In genomic region chr6:38549840-38550239, GRCm38 (mm10) we compare ENCODE assay signal across 7 mouse cellular contexts. TPM values are rescaled to one million over a fixed set of nuclear protein-coding genes. Genes with fewer than 3 reads are reported as not detected.
DNase-seq lines count a peak whose midpoint lies in the region; ATAC-seq and TF ChIP-seq lines count a peak whose summit lies in the region.
"Not testable (repeated sequence)": the region's sequence is repeated elsewhere in the genome, so short reads cannot be mapped to it uniquely, and the experiment has no call there.

No protein-coding gene starts in this region.

- 65% methylated on average over 6 of the region's 6 CpGs for WGBS in cerebellum, adult 2 months
- WGBS in forebrain, embryonic 12.5 days: 78% methylated on average over 6 of the region's 6 CpGs
- WGBS in heart, embryonic 14.5 days: 81% methylated on average over 6 of the region's 6 CpGs
- 81% methylated on average over 6 of the region's 6 CpGs for WGBS in intestine, embryonic 15.5 days
- WGBS in limb, embryonic 13.5 days: 80% methylated on average over 6 of the region's 6 CpGs
- WGBS in lung, embryonic 15.5 days: 75% methylated on average over 6 of the region's 6 CpGs

- TF ChIP-seq CTCF in cerebellum, adult 2 months (IDR thresholded peaks at IDR 0.05; ENCODE audit: borderline replicate concordance, insufficient read depth, low read depth, low read length): not testable (repeated sequence)

- not testable (repeated sequence) for H3K27ac ChIP-seq in cerebellum, adult 2 months (ENCODE audit: insufficient read depth, low read length)
- H3K27ac ChIP-seq in forebrain, embryonic 12.5 days: 0 out of 2 replicates have a peak overlapping the region, but pooled peaks have one; percentile 99
- peak overlapping the region; percentile 100; a peak in 3 of 4 replicates for H3K27ac ChIP-seq in heart, embryonic 14.5 days (replicated peaks in 1 of 2; ENCODE audit: control insufficient read depth in 1 of 2, insufficient read depth in 1 of 2, low read depth in 2 of 2, low read length in 2 of 2)
- H3K27ac ChIP-seq in intestine, embryonic 15.5 days: peak overlapping the region; percentile 99
- H3K27ac ChIP-seq in limb, embryonic 13.5 days: 0 out of 2 replicates have a peak overlapping the region, but pooled peaks have one; percentile 98
- peak overlapping the region; percentile 98; the same call in 1 of the 2 replicates for H3K27ac ChIP-seq in lung, embryonic 15.5 days

- ATAC-seq in forebrain, embryonic 12.5 days (ENCODE audit: low FRiP score); heart, embryonic 14.5 days (ENCODE audit: insufficient number of reproducible peaks, insufficient read depth, low FRiP score, low read depth); intestine, embryonic 15.5 days; limb, embryonic 13.5 days (ENCODE audit: low FRiP score, low read depth); lung, embryonic 15.5 days (ENCODE audit: borderline replicate concordance, extremely low read depth, low FRiP score, low TSS enrichment): not testable (repeated sequence)

- TF ChIP-seq POLR2A in cerebellum, adult 2 months (IDR thresholded peaks at IDR 0.05; ENCODE audit: borderline replicate concordance, insufficient read depth, low read length); myocyte (IDR thresholded peaks at IDR 0.05; ENCODE audit: insufficient read length, low read depth): not testable (repeated sequence)

- H3K9ac ChIP-seq in forebrain, embryonic 12.5 days: peak overlapping the region; percentile 75
- H3K9ac ChIP-seq in heart, embryonic 14.5 days (ENCODE audit: low read length): peak overlapping the region; percentile 97
- not testable (repeated sequence) for H3K9ac ChIP-seq in intestine, embryonic 15.5 days
- H3K9ac ChIP-seq in limb, embryonic 13.5 days: peak overlapping the region; percentile 86; the same call in 1 of the 2 replicates
- H3K9ac ChIP-seq in lung, embryonic 15.5 days: 0 out of 2 replicates have a peak overlapping the region, but pooled peaks have one; percentile 78

- H3K4me3 ChIP-seq in cerebellum, adult 2 months (replicated peaks; ENCODE audit: insufficient read depth, low read depth, low read length): peak overlapping the region; percentile 31
- not testable (repeated sequence) for H3K4me3 ChIP-seq in forebrain, embryonic 12.5 days (replicated peaks); intestine, embryonic 15.5 days (replicated peaks)
- H3K4me3 ChIP-seq in heart, embryonic 14.5 days (ENCODE audit: control insufficient read depth in 1 of 2, insufficient read depth in 1 of 2, low read depth in 1 of 2, low read length in 2 of 2): peak overlapping the region in 1 of 2 experiments; percentile 81; a peak in 2 of 4 replicates
- peak overlapping the region; percentile 62 for H3K4me3 ChIP-seq in limb, embryonic 13.5 days
- H3K4me3 ChIP-seq in lung, embryonic 15.5 days: peak overlapping the region; percentile 82
- peak overlapping the region; percentile 97 for H3K4me3 ChIP-seq in myocyte

- H3ac ChIP-seq in myocyte (ENCODE audit: control insufficient read depth, insufficient read length): not testable (repeated sequence)

- peaks cover 29% of the 10 kb centered on the region for H3K79me2 ChIP-seq in myocyte (ENCODE audit: control insufficient read depth, insufficient read depth)

- not testable (repeated sequence) for H3K9me3 ChIP-seq in forebrain, embryonic 12.5 days; heart, embryonic 14.5 days (ENCODE audit: control insufficient read depth, low read length); intestine, embryonic 15.5 days; limb, embryonic 13.5 days; lung, embryonic 15.5 days

- not testable (repeated sequence) for H3K36me3 ChIP-seq in forebrain, embryonic 12.5 days (replicated peaks); heart, embryonic 14.5 days (ENCODE audit: control insufficient read depth, insufficient read depth, low read length); intestine, embryonic 15.5 days; limb, embryonic 13.5 days; lung, embryonic 15.5 days; myocyte (ENCODE audit: control insufficient read depth, insufficient read depth)

- not testable (repeated sequence) for H3K27me3 ChIP-seq in cerebellum, adult 2 months (ENCODE audit: control insufficient read depth, insufficient read depth, low read length); forebrain, embryonic 12.5 days; heart, embryonic 14.5 days (ENCODE audit: control insufficient read depth, insufficient read depth, low read length); intestine, embryonic 15.5 days (replicated peaks); limb, embryonic 13.5 days; lung, embryonic 15.5 days; myocyte (ENCODE audit: control insufficient read depth, insufficient read depth, insufficient read length)

- not testable (repeated sequence) for DNase-seq in cerebellum, adult 2 months

- not testable (repeated sequence) for H3K4me1 ChIP-seq in cerebellum, adult 2 months (ENCODE audit: control insufficient read depth, insufficient read depth, low read length); intestine, embryonic 15.5 days (replicated peaks)
- H3K4me1 ChIP-seq in forebrain, embryonic 12.5 days: peaks cover 20% of the 10 kb centered on the region
- H3K4me1 ChIP-seq in heart, embryonic 14.5 days (ENCODE audit: control insufficient read depth in 2 of 2, insufficient read depth in 2 of 2, low read length in 2 of 2): peaks cover 7 to 25% of the 10 kb centered on the region in 2 experiments; a peak in 3 of 4 replicates
- peaks cover 19% of the 10 kb centered on the region for H3K4me1 ChIP-seq in limb, embryonic 13.5 days
- H3K4me1 ChIP-seq in lung, embryonic 15.5 days: peaks cover 17% of the 10 kb centered on the region

- peak overlapping the region; percentile 76 for H3K4me2 ChIP-seq in forebrain, embryonic 12.5 days
- peak overlapping the region; percentile 78 for H3K4me2 ChIP-seq in heart, embryonic 14.5 days (ENCODE audit: low read length)
- peak overlapping the region; percentile 67 for H3K4me2 ChIP-seq in intestine, embryonic 15.5 days (replicated peaks)
- peak overlapping the region; percentile 68 for H3K4me2 ChIP-seq in limb, embryonic 13.5 days (replicated peaks)
- peak overlapping the region; percentile 68 for H3K4me2 ChIP-seq in lung, embryonic 15.5 days
- peak overlapping the region; percentile 93 for H3K4me2 ChIP-seq in myocyte (ENCODE audit: low read depth)

RNA-seq across cellular contexts. Expression of gene Luc7l2, which starts 1.3 kb away (rescaled TPM):
- 193 and 194 TPM in 2 replicates for polyA plus RNA-seq in cerebellum, adult 2 months (2012; rRNA removed)
- 39.2 and 46.7 TPM in 2 replicates for polyA plus RNA-seq in forebrain, embryonic 12.5 days (2016; fragmentation: Nextera tagmentation; extraction: Ambion mirVana)
- polyA plus RNA-seq in heart, embryonic 14.5 days (2014; fragmentation: Nextera tagmentation; extraction: Ambion mirVana): 47.2 and 48.0 TPM in 2 replicates
- polyA plus RNA-seq in intestine, embryonic 15.5 days (2015; fragmentation: Nextera tagmentation; extraction: Ambion mirVana): 29.2 and 29.6 TPM in 2 replicates
- 62.8 and 64.3 TPM in 2 replicates for polyA plus RNA-seq in limb, embryonic 13.5 days (2015; fragmentation: Nextera tagmentation; extraction: Ambion mirVana)
- 29.0 and 35.8 TPM in 2 replicates for polyA plus RNA-seq in lung, embryonic 15.5 days (2015; fragmentation: Nextera tagmentation; extraction: Ambion mirVana)
- polyA plus RNA-seq in myocyte (2012; fragmentation: generic; extraction: Trizol): 21.1 TPM

RNA-seq across cellular contexts. Expression of gene Fmc1, which starts 16.5 kb away (rescaled TPM):
- 205 and 213 TPM in 2 replicates for polyA plus RNA-seq in cerebellum, adult 2 months (2012; rRNA removed)
- polyA plus RNA-seq in forebrain, embryonic 12.5 days (2016; fragmentation: Nextera tagmentation; extraction: Ambion mirVana): 129 and 134 TPM in 2 replicates
- 284 and 300 TPM in 2 replicates for polyA plus RNA-seq in heart, embryonic 14.5 days (2014; fragmentation: Nextera tagmentation; extraction: Ambion mirVana)
- 170 and 176 TPM in 2 replicates for polyA plus RNA-seq in intestine, embryonic 15.5 days (2015; fragmentation: Nextera tagmentation; extraction: Ambion mirVana)
- polyA plus RNA-seq in limb, embryonic 13.5 days (2015; fragmentation: Nextera tagmentation; extraction: Ambion mirVana): 96.9 and 98.5 TPM in 2 replicates
- polyA plus RNA-seq in lung, embryonic 15.5 days (2015; fragmentation: Nextera tagmentation; extraction: Ambion mirVana): 104 and 114 TPM in 2 replicates
- 110 TPM for polyA plus RNA-seq in myocyte (2012; fragmentation: generic; extraction: Trizol)
